Mouse (Mus musculus) embryonic fibroblast, embryonic 13.5 days (primary cell): Measurements from ENCODE around the gene Xaf1. TPM values are rescaled to one million over a fixed set of nuclear protein-coding genes. Genes with fewer than 3 reads are reported as not detected.
"Not testable (repeated sequence)": the region's sequence is repeated elsewhere in the genome, so short reads cannot be mapped to it uniquely, and the experiment has no call there.

Source experiments
- H3K27ac ChIP-seq: 2 replicates; pipeline ENCODE4 v1.5.1; 2012; ENCODE audit warnings: low read length, control low read depth, inconsistent platforms; ENCODE audit not compliant: insufficient read depth
- H3K4me1 ChIP-seq: 2 replicates; pipeline ENCODE4 v1.6.1; 2011; ENCODE audit warnings: low read length; ENCODE audit not compliant: control insufficient read depth, insufficient read depth
- H3K4me3 ChIP-seq: 2 replicates; pipeline ENCODE4 v1.5.1; 2011; ENCODE audit warnings: mild to moderate bottlenecking, control low read depth, low read length; ENCODE audit not compliant: insufficient read depth
- CTCF ChIP-seq: IDR thresholded peaks from 2 replicates; pipeline ENCODE4 v1.5.1; 2011; ENCODE audit warnings: mild to moderate bottlenecking, control low read depth, low read length, moderate library complexity, borderline replicate concordance; ENCODE audit not compliant: insufficient read depth
- POLR2A ChIP-seq: IDR thresholded peaks from 2 replicates; pipeline ENCODE4 v1.6.1; 2011; ENCODE audit warnings: low read depth, mild to moderate bottlenecking, control low read depth, low read length, moderate library complexity
- polyA plus RNA-seq: library from polyadenylated mRNA; stranded (reverse); fragments of >200 nt; gene quantifications from 2 replicates; pipeline ENCODE4 v1.2.4, GENCODE M21; 2011; ENCODE audit warnings: low read depth; ENCODE audit not compliant: missing spikeins, insufficient read length

Xaf1 gene
- polyA plus RNA-seq, 1 experiment, result 73.5 TPM

GRCm38 (mm10) chr11:72338437-72338871, 37.0 kb downstream of the Xaf1 start:
- Histone ChIP-seq H3K27ac (no peak overlapping the region), H3K4me1 (no peaks in the 10 kb centered on the region), H3K4me3 (no peak overlapping the region)
- TF ChIP-seq CTCF, result no peak
- TF ChIP-seq POLR2A, result no peak

- Histone ChIP-seq H3K4me1 (no peaks in the 10 kb centered on the region), H3K4me3 (no peak overlapping the region), H3K27ac (no peak overlapping the region)
- TF ChIP-seq CTCF, result no peak
- no peak for TF ChIP-seq POLR2A
Observed at GRCm38 (mm10) chr11:72339716-72340115, 38.3 kb downstream of the Xaf1 start.

GRCm38 (mm10) chr11:72342549-72343237, 41.3 kb downstream of the Xaf1 start:
- TF ChIP-seq CTCF, result peak; percentile 59; the same call in 1 of the 2 replicates
- no peak for TF ChIP-seq POLR2A

GRCm38 (mm10) chr11:72343238-72343625, 41.8 kb downstream of the Xaf1 start:
- not testable (repeated sequence) for H3K4me1 ChIP-seq, H3K4me3 ChIP-seq, H3K27ac ChIP-seq

More at GRCm38 (mm10) chr11:72342549-72343237, 41.3 kb downstream of the Xaf1 start:
- Histone ChIP-seq H3K4me3 (no peak overlapping the region), H3K4me1 (no peaks in the 10 kb centered on the region), H3K27ac (no peak overlapping the region)

- TF ChIP-seq POLR2A (no peak), CTCF (peak; percentile 31; the same call in 1 of the 2 replicates)
- H3K4me1 ChIP-seq, result no peaks in the 10 kb centered on the region
- H3K4me3 ChIP-seq, result no peak overlapping the region
- H3K27ac ChIP-seq, result no peak overlapping the region
Observed at GRCm38 (mm10) chr11:72343904-72344303, 42.5 kb downstream of the Xaf1 start.

- H3K4me1 ChIP-seq, result no peaks in the 10 kb centered on the region
- TF ChIP-seq CTCF (no peak), POLR2A (no peak)
- no peak overlapping the region for H3K27ac ChIP-seq
- no peak overlapping the region for H3K4me3 ChIP-seq
Observed at GRCm38 (mm10) chr11:72344486-72344885, 43.1 kb downstream of the Xaf1 start.

GRCm38 (mm10) chr11:72348563-72348962, 47.1 kb downstream of the Xaf1 start:
- Histone ChIP-seq H3K27ac (no peak overlapping the region), H3K4me3 (no peak overlapping the region), H3K4me1 (no peaks in the 10 kb centered on the region)
- TF ChIP-seq CTCF, result no peak
- no peak for TF ChIP-seq POLR2A

GRCm38 (mm10) chr11:72349016-72349415, 47.6 kb downstream of the Xaf1 start:
- TF ChIP-seq POLR2A, result no peak
- TF ChIP-seq CTCF, result no peak
- H3K4me3 ChIP-seq, result no peak overlapping the region
- H3K27ac ChIP-seq, result no peak overlapping the region
- no peaks in the 10 kb centered on the region for H3K4me1 ChIP-seq

- no peaks in the 10 kb centered on the region for H3K4me1 ChIP-seq
- no peak overlapping the region for H3K27ac ChIP-seq
- TF ChIP-seq POLR2A (no peak), CTCF (no peak)
- H3K4me3 ChIP-seq, result no peak overlapping the region
Observed at GRCm38 (mm10) chr11:72349652-72350051, 48.2 kb downstream of the Xaf1 start.

- Histone ChIP-seq H3K4me3 (no peak overlapping the region), H3K27ac (no peak overlapping the region), H3K4me1 (no peaks in the 10 kb centered on the region)
- TF ChIP-seq POLR2A (no peak), CTCF (no peak)
Observed at GRCm38 (mm10) chr11:72352272-72352671, 50.8 kb downstream of the Xaf1 start.
